Comparison of ENCODE assay signal across 20 mouse cellular contexts in the genomic region with DNA sequence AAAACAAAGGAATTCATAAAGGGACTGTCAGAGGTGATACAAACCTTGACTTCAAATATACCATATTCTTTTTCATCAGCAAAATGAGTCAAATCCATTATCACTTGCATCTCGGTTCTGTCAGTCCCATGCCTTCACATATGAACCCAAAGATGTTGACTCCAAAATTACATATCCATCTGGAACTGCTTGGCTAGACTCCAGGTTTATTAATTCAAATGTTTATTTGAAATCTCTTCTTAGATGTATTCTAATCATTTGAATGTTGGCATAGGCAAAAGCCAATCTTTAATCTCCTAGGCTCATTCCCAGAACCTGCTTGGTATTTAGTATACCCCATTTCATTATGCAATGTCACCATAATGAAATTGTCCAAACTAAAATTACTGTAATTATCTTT.
"Had no signal": no experiment of that assay in that cellular context is flagged by ENCODE, and none has a peak within 500 bp of the region (broad histone marks: within the 10 kb centered on the region; RNA-seq: fewer than 3 reads in every experiment).

No protein-coding gene starts in this region.

- H3K9ac ChIP-seq: liver, postnatal 0 days; lung, embryonic 15.5 days; midbrain, embryonic 13.5 days; midbrain, embryonic 15.5 days; neural tube, embryonic 12.5 days had no signal

- H3K4me3 ChIP-seq: lung, embryonic 15.5 days; megakaryocyte, embryonic 14.5 days; midbrain, embryonic 13.5 days; midbrain, embryonic 15.5 days; neural tube, embryonic 12.5 days had no signal

- DNase-seq: liver, postnatal 0 days; lung, adult 2 months; lung, postnatal 14 days; lung, postnatal 36 days; retina, postnatal 1 day; right cerebral cortex, adult 18-20 months; right cerebral cortex, postnatal 25 days; right cerebral cortex, postnatal 4 days; spleen, adult 18-20 months; thymus, adult 18-20 months; thymus, postnatal 14 days; thymus, postnatal 36 days had no signal

- H3K4me1 ChIP-seq: lung, embryonic 15.5 days; megakaryocyte, embryonic 14.5 days; midbrain, embryonic 13.5 days; midbrain, embryonic 15.5 days; neural tube, embryonic 12.5 days had no signal

- H3K27ac ChIP-seq: lung, embryonic 15.5 days; macrophage; midbrain, embryonic 13.5 days; midbrain, embryonic 15.5 days; neural tube, embryonic 12.5 days had no signal

- H3K4me2 ChIP-seq: lung, embryonic 15.5 days; midbrain, embryonic 11.5 days; midbrain, embryonic 13.5 days; midbrain, embryonic 15.5 days; neural tube, embryonic 12.5 days had no signal

- H3K27me3 ChIP-seq: lung, embryonic 15.5 days; megakaryocyte, embryonic 14.5 days; midbrain, embryonic 13.5 days; midbrain, embryonic 15.5 days; neural tube, embryonic 12.5 days had no signal

- H3K36me3 ChIP-seq: lung, embryonic 15.5 days; midbrain, embryonic 13.5 days; midbrain, embryonic 15.5 days; neural tube, embryonic 12.5 days had no signal

- H3K9me3 ChIP-seq: lung, embryonic 15.5 days; megakaryocyte, embryonic 14.5 days; midbrain, embryonic 13.5 days; midbrain, embryonic 15.5 days; neural tube, embryonic 12.5 days had no signal

- ATAC-seq: liver, postnatal 0 days; lung, postnatal 0 days; midbrain, embryonic 13.5 days; midbrain, embryonic 15.5 days had no signal
